In genomic region chrX:57053993-57054385, GRCm38 (mm10) we compare ENCODE assay signal across 7 mouse cellular contexts. TPM values are rescaled to one million over a fixed set of nuclear protein-coding genes. Genes with fewer than 3 reads are reported as not detected.
DNase-seq lines count a peak whose midpoint lies in the region; ATAC-seq lines count a peak whose summit lies in the region.

No protein-coding gene starts in this region.

- H3K36me3 ChIP-seq in megakaryocyte, embryonic 14.5 days (replicated peaks; ENCODE audit: low read length), result peaks cover 17% of the 10 kb centered on the region
- peaks cover 29% of the 10 kb centered on the region for H3K36me3 ChIP-seq in erythroblast, embryonic 14.5 days (ENCODE audit: control insufficient read depth)
- H3K36me3 ChIP-seq in limb, embryonic 15.5 days, result no peaks in the 10 kb centered on the region
- H3K36me3 ChIP-seq in stomach, embryonic 15.5 days, result no peaks in the 10 kb centered on the region

- H3K4me2 ChIP-seq in limb, embryonic 15.5 days, result peak overlapping the region; percentile 41
- peak overlapping the region; percentile 50 for H3K4me2 ChIP-seq in stomach, embryonic 15.5 days

- 16% methylated on average over 11 of the region's 11 CpGs for WGBS in limb, embryonic 15.5 days
- 23% methylated on average over 11 of the region's 11 CpGs for WGBS in stomach, embryonic 15.5 days

- peaks cover 7% of the 10 kb centered on the region for H3K9me3 ChIP-seq in megakaryocyte, embryonic 14.5 days
- peaks cover 8% of the 10 kb centered on the region for H3K9me3 ChIP-seq in erythroblast, embryonic 14.5 days (ENCODE audit: control insufficient read depth, low read length)
- no peaks in the 10 kb centered on the region for H3K9me3 ChIP-seq in limb, embryonic 15.5 days
- H3K9me3 ChIP-seq in stomach, embryonic 15.5 days, result no peaks in the 10 kb centered on the region

- intact Hi-C loops in gastrocnemius, postnatal 14 days (cut with DNase I; ENCODE audit: low total_unique reads), result no loop called here

- H3K27ac ChIP-seq in limb, embryonic 15.5 days, result peak overlapping the region; percentile 96; the same call in 1 of the 2 replicates
- H3K27ac ChIP-seq in stomach, embryonic 15.5 days, result no peak overlapping the region

- H3K27me3 ChIP-seq in megakaryocyte, embryonic 14.5 days (replicated peaks), result no peaks in the 10 kb centered on the region
- H3K27me3 ChIP-seq in erythroblast, embryonic 14.5 days (ENCODE audit: control insufficient read depth), result no peaks in the 10 kb centered on the region; the same call in 1 of the 2 replicates
- H3K27me3 ChIP-seq in limb, embryonic 15.5 days, result no peaks in the 10 kb centered on the region
- no peaks in the 10 kb centered on the region for H3K27me3 ChIP-seq in stomach, embryonic 15.5 days (replicated peaks)

- no peaks in the 10 kb centered on the region; the same call in 1 of the 2 replicates for H3K4me1 ChIP-seq in megakaryocyte, embryonic 14.5 days
- peaks cover 8% of the 10 kb centered on the region for H3K4me1 ChIP-seq in erythroblast, embryonic 14.5 days (ENCODE audit: control insufficient read depth)
- no peaks in the 10 kb centered on the region for H3K4me1 ChIP-seq in limb, embryonic 15.5 days
- H3K4me1 ChIP-seq in stomach, embryonic 15.5 days, result no peaks in the 10 kb centered on the region

- DNase-seq in gastrocnemius, postnatal 14 days, result no peak
- DNase-seq in spleen, adult 12 weeks (ENCODE audit: low spot score), result no peak

- peak overlapping the region; percentile 95 for H3K4me3 ChIP-seq in megakaryocyte, embryonic 14.5 days (replicated peaks)
- H3K4me3 ChIP-seq in erythroblast, embryonic 14.5 days (replicated peaks), result peak overlapping the region; percentile 87
- peak overlapping the region; percentile 55 for H3K4me3 ChIP-seq in limb, embryonic 15.5 days
- H3K4me3 ChIP-seq in stomach, embryonic 15.5 days (replicated peaks), result peak overlapping the region; percentile 57

- no peak for ATAC-seq in megakaryocyte, adult 5-6 weeks (ENCODE audit: poor library complexity, severe bottlenecking)
- no peak for ATAC-seq in limb, embryonic 15.5 days (ENCODE audit: insufficient number of reproducible peaks, low FRiP score, low TSS enrichment, low read depth)
- ATAC-seq in stomach, embryonic 15.5 days (ENCODE audit: insufficient read depth, low FRiP score, low read depth), result peak; percentile 11; the same call in 1 of the 2 replicates

- peak overlapping the region; percentile 61 for H3K9ac ChIP-seq in limb, embryonic 15.5 days
- peak overlapping the region; percentile 29; the same call in 1 of the 2 replicates for H3K9ac ChIP-seq in stomach, embryonic 15.5 days

RNA-seq across cellular contexts. Expression of gene Htatsf1, which starts 0.6 kb away (rescaled TPM):
- polyA plus RNA-seq in megakaryocyte, embryonic 14.5 days (2012; ENCODE audit: insufficient read depth, low replicate concordance), result 5.9 and 20.8 TPM in 2 replicates
- total RNA-seq in megakaryocyte, adult 5-6 weeks (2015), result 32.0 and 35.4 TPM in 2 replicates
- total RNA-seq in megakaryocyte, adult 5-6 weeks (2017), result 47.7 and 49.1 TPM in 2 replicates
- polyA plus RNA-seq in erythroblast, embryonic 14.5 days (2012), result 1.0 and 1.1 TPM in 2 replicates
- polyA plus RNA-seq in limb, embryonic 15.5 days (2015; fragmentation: Nextera tagmentation; extraction: Ambion mirVana), result 75.4 and 79.5 TPM in 2 replicates
- polyA plus RNA-seq in stomach, embryonic 15.5 days (2015; fragmentation: Nextera tagmentation; extraction: Ambion mirVana), result 66.2 and 67.7 TPM in 2 replicates
- total RNA-seq in gastrocnemius, postnatal 14 days (2021), result 10 to 100 TPM; 57.7 to 57.9 TPM

RNA-seq across cellular contexts. Expression of gene Brs3, which starts 11.1 kb away (rescaled TPM):
- polyA plus RNA-seq in megakaryocyte, embryonic 14.5 days (2012; ENCODE audit: insufficient read depth, low replicate concordance), result not detected in 2 replicates
- not detected in 2 replicates for total RNA-seq in megakaryocyte, adult 5-6 weeks (2015)
- total RNA-seq in megakaryocyte, adult 5-6 weeks (2017), result not detected in 2 replicates
- not detected in 2 replicates for polyA plus RNA-seq in erythroblast, embryonic 14.5 days (2012)
- not detected in 2 replicates for polyA plus RNA-seq in limb, embryonic 15.5 days (2015; fragmentation: Nextera tagmentation; extraction: Ambion mirVana)
- polyA plus RNA-seq in stomach, embryonic 15.5 days (2015; fragmentation: Nextera tagmentation; extraction: Ambion mirVana), result 0.04 and 0.06 TPM in 2 replicates
- total RNA-seq in gastrocnemius, postnatal 14 days (2021), result not detected

RNA-seq across cellular contexts. Expression of gene Vgll1, which starts 33.9 kb away (rescaled TPM):
- not detected in 2 replicates for polyA plus RNA-seq in megakaryocyte, embryonic 14.5 days (2012; ENCODE audit: insufficient read depth, low replicate concordance)
- not detected in 2 replicates for total RNA-seq in megakaryocyte, adult 5-6 weeks (2015)
- not detected in 2 replicates for total RNA-seq in megakaryocyte, adult 5-6 weeks (2017)
- not detected in 2 replicates for polyA plus RNA-seq in erythroblast, embryonic 14.5 days (2012)
- polyA plus RNA-seq in limb, embryonic 15.5 days (2015; fragmentation: Nextera tagmentation; extraction: Ambion mirVana), result 0.31 and 0.33 TPM in 2 replicates
- polyA plus RNA-seq in stomach, embryonic 15.5 days (2015; fragmentation: Nextera tagmentation; extraction: Ambion mirVana), result 0.17 TPM in 1 of 2 replicates, not detected in the other
- not detected for total RNA-seq in gastrocnemius, postnatal 14 days (2021)
